Mouse (Mus musculus) testis, postnatal 14 days (tissue): Measurements from ENCODE around the gene Igflr1.

Experiments used
- DNase-seq: peaks from one replicate; pipeline ENCODE4 v3.0.0; 2021; ENCODE audit warnings: low spot score

The Igflr1 gene

GRCm38 (mm10) chr7:30553810-30554584 is 11.2 kb upstream of the Igflr1 start:
- DNase-seq: no peak

- DNase-seq: no peak
Observed at GRCm38 (mm10) chr7:30556894-30557536, 8.2 kb upstream of the Igflr1 start.

- no peak for DNase-seq
Observed at GRCm38 (mm10) chr7:30557901-30558514, 7.2 kb upstream of the Igflr1 start.

- DNase-seq: no peak
Observed at GRCm38 (mm10) chr7:30558656-30559442, 6.4 kb upstream of the Igflr1 start.

DNA sequence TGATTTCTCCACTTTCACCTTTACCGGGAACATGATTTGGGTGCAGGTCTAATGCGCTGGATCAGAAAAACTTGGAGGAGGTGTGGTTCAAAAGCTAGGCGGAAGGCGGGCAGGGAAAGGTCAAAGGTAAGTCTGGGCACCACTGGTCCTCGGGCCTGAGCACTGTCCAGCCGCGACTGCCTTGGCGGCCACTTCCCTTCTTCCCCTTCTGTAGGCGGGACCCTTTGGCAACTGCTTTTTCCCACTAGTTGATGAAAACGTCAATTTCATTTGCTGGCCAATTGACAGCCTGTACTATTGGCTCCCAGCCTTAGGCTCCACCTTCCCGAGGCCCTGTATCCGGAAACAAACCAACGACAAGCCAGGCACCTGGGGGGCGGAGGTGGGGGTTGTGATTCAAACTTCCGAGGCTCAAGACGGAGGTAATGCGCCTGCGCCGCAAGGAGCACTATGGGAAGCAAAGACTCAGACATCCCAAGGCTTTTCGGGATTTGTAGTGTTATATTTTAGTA is 5.7 kb upstream of the Igflr1 start, which contains the start of gene Lin37:
Gene Lin37, minus strand, starts transcription at position 396 of the 512 bp plus-strand sequence.
- DNase-seq: peak; percentile 96

DNA sequence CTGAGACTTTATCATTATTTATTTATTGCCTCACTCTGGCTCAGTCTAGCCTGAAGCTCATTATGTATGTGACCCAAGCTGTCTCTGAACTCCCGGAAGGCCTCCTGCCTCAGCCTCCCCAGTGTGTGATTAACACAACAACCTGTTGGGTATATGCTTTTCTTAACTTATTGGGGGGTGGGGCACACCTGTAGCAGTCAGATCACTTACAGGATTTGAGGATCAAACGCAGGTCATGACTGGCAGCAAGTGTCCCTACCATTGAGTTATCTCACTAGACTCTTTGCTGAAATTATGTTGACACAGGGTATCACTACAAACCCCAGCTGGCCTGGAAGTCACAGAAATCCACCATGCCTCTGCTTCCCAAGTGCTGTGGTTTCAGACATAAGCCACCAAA is 4.9 kb upstream of the Igflr1 start:
- DNase-seq: no peak

GRCm38 (mm10) chr7:30562526-30563116 is 2.6 kb upstream of the Igflr1 start:
- peak; percentile 66 for DNase-seq

GRCm38 (mm10) chr7:30563117-30563905 is 1.9 kb upstream of the Igflr1 start, which contains the start of the genes U2af1l4, Gm49396 and Psenen:
U2af1l4 (plus strand) TSS chr7:30563301.
Gm49396 (plus strand) TSS chr7:30563344.
Psenen (minus strand) TSS chr7:30563627.
- DNase-seq: peak; percentile 97

- DNase-seq: no peak
Observed at GRCm38 (mm10) chr7:30563906-30564280, 1.3 kb upstream of the Igflr1 start.

DNA sequence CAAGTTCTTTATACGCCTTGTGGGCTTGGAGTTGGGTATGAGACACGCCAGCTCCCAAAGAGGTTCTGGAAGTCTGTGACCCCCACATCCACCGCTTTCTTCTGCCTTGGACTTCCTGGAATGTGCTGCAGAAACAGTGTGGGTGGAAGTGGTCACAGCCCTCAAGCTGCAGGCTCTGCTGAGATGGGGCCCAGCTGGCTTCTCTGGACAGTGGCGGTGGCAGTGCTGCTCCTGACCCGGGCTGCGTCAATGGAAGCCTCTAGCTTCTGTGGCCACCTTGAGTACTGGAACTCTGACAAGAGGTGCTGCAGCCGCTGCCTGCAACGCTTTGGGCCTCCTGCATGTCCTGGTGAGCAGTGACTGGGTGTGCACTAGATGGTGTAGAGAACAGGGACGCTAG is 806 bp downstream of the Igflr1 start:
- no peak for DNase-seq

- no peak for DNase-seq
Observed at GRCm38 (mm10) chr7:30567555-30567954, 2.3 kb downstream of the Igflr1 start.

DNA sequence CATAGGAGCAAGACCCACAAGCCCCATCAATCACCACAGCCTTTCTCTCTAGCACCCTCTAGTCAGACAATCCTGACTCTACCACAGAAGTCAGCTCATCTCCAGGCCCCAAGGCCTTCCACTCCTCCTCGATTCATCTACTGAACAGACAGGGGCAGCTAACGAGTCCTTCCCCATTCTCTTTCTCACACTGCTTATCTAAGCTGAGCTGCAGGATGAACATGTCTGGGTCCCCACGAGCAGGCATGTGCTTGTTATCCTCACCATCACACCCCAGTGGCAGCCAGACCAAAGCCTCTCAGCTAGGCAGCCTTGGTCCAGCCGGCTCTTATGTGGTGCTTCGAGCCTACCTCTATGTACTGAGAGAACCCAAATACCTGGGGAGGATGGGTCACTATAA is 7.2 kb downstream of the Igflr1 start:
- DNase-seq: no peak

GRCm38 (mm10) chr7:30572969-30573368 is 7.7 kb downstream of the Igflr1 start:
- peak; percentile 66 for DNase-seq

GRCm38 (mm10) chr7:30579950-30580349 is 14.7 kb downstream of the Igflr1 start:
- no peak for DNase-seq

DNA sequence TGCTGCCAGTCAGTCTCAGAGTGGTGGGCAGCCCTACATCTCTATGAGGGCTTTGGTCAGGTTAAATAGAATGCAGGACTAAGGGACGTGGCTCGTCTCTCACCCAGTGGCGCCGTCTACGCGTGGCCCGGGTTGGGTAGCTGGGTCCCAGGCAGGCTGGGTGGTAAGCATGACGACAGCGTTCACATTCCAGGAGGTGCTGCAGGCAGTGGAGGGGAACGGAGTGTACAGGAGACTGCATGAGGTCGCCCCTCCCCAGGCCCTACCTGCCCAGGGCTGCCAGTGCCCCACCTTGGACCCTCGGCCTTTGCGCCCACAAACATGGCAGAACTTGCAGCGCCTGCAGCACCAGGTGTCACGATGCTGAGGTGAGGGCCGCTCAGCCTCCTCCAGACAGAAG is 16.3 kb downstream of the Igflr1 start:
- no peak for DNase-seq

GRCm38 (mm10) chr7:30584339-30584738 is 19.1 kb downstream of the Igflr1 start:
- no peak for DNase-seq

DNA sequence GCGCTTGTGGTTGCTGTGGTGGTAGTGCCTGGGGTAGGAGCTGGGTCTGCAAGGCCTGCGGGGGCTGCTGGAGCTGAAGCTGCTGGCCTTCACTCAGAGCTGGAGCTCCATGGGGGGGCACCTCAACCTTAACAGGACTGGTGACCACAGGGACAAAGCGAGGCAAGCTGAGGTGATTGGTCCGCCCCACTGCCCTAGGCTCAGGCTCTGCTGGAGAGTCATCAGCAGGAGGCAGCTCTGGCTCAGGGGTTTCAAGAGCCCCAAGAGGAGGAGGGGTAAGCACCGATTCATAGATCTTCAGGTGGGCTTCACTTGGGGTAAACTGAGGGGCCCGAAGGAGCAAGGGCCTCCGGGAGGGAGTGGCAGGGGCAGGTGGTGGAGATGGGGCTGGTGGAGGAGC is 19.9 kb downstream of the Igflr1 start:
- DNase-seq: no peak

- no peak for DNase-seq
Observed at GRCm38 (mm10) chr7:30586455-30587020, 21.3 kb downstream of the Igflr1 start.

- DNase-seq: peak; percentile 72
Observed at GRCm38 (mm10) chr7:30587842-30588667, 22.8 kb downstream of the Igflr1 start.
